Comparison of ENCODE assay signal across 8 mouse cellular contexts in the genomic region with DNA sequence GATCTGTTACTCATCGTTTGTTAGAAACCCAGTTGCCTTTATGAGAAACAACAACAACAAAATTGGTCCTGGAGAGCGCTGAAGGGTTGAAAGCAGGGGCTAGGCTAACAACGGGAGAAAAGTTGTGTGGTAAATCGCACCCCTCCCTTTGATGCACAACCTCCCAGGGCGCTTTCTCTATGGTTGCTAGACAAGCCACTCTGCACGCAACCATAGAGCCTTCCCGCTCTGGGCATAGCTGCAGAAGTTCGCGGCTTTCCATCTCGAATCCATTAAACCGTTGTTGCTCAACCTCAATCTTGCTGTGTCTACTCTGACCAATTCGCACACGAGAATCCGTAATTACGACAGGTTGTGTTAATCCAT. TPM values are rescaled to one million over a fixed set of nuclear protein-coding genes. Genes with fewer than 3 reads are reported as not detected.
DNase-seq lines count a peak whose midpoint lies in the region; ATAC-seq lines count a peak whose summit lies in the region.

No protein-coding gene starts in this region.

- peaks cover 22% of the 10 kb centered on the region for H3K4me1 ChIP-seq in heart, embryonic 12.5 days (replicated peaks)
- H3K4me1 ChIP-seq in forebrain, embryonic 10.5 days: peaks cover 21% of the 10 kb centered on the region
- peaks cover 15% of the 10 kb centered on the region for H3K4me1 ChIP-seq in lung, embryonic 16.5 days (replicated peaks; ENCODE audit: control insufficient read depth, insufficient read depth, low read length)

- H3K27me3 ChIP-seq in heart, embryonic 12.5 days (replicated peaks): no peaks in the 10 kb centered on the region
- H3K27me3 ChIP-seq in forebrain, embryonic 10.5 days (ENCODE audit: poor library complexity, severe bottlenecking): no peaks in the 10 kb centered on the region
- H3K27me3 ChIP-seq in lung, embryonic 16.5 days (ENCODE audit: control insufficient read depth, insufficient read depth, low read depth, low read length): no peaks in the 10 kb centered on the region

- H3K4me3 ChIP-seq in heart, embryonic 12.5 days: peak overlapping the region; percentile 79
- peak overlapping the region; percentile 99 for H3K4me3 ChIP-seq in forebrain, embryonic 10.5 days
- peak overlapping the region; percentile 94 for H3K4me3 ChIP-seq in lung, embryonic 16.5 days (ENCODE audit: low read length)

- WGBS in heart, embryonic 12.5 days: 0% methylated on average over 15 of the region's 15 CpGs
- WGBS in forebrain, embryonic 10.5 days: under 1% methylated on average over 15 of the region's 15 CpGs
- 0% methylated on average over 15 of the region's 15 CpGs for WGBS in lung, embryonic 16.5 days

- peak overlapping the region; percentile 94 for H3K27ac ChIP-seq in heart, embryonic 12.5 days (ENCODE audit: poor library complexity, severe bottlenecking)
- H3K27ac ChIP-seq in forebrain, embryonic 10.5 days: peak overlapping the region; percentile 99
- H3K27ac ChIP-seq in lung, embryonic 16.5 days (ENCODE audit: low read length): peak overlapping the region; percentile 94

- ATAC-seq in heart, embryonic 12.5 days (ENCODE audit: insufficient number of reproducible peaks, low FRiP score): peak; percentile 29
- peak; percentile 34 for ATAC-seq in activated CD4-positive, CD25-positive, alpha-beta regulatory T cell, adult 4 months
- peak; percentile 33 for ATAC-seq in inflammation-experienced regulatory T-cells, adult 6 months
- peak; percentile 41 for ATAC-seq in lung, embryonic 16.5 days (ENCODE audit: low read depth)

- H3K4me2 ChIP-seq in heart, embryonic 12.5 days: peak overlapping the region; percentile 88
- H3K4me2 ChIP-seq in lung, embryonic 16.5 days (ENCODE audit: low read depth, low read length): peak overlapping the region; percentile 93

- peak overlapping the region; percentile 66 for H3K9ac ChIP-seq in heart, embryonic 12.5 days
- peak overlapping the region; percentile 64 for H3K9ac ChIP-seq in lung, embryonic 16.5 days (ENCODE audit: low read length)

- H3K9me3 ChIP-seq in heart, embryonic 12.5 days (replicated peaks): no peaks in the 10 kb centered on the region
- H3K9me3 ChIP-seq in forebrain, embryonic 10.5 days: no peaks in the 10 kb centered on the region
- no peaks in the 10 kb centered on the region for H3K9me3 ChIP-seq in lung, embryonic 16.5 days (ENCODE audit: control insufficient read depth, low read length)

- no peak for DNase-seq in heart, adult 18-20 months
- peak; percentile 75 for DNase-seq in forebrain, embryonic 10.5 days (ENCODE audit: extremely low spot score, low spot score)
- peak; percentile 34 for DNase-seq in ovary, postnatal 10 days (ENCODE audit: low spot score)
- DNase-seq in c-Kit-positive CD71-positive TER-119-positive erythroid progenitor cells, embryonic 14.5 days (ENCODE audit: low spot score): no peak

- H3K36me3 ChIP-seq in heart, embryonic 12.5 days: peaks cover 29% of the 10 kb centered on the region
- peaks cover 32% of the 10 kb centered on the region for H3K36me3 ChIP-seq in forebrain, embryonic 10.5 days (replicated peaks)
- peaks cover 6% of the 10 kb centered on the region for H3K36me3 ChIP-seq in lung, embryonic 16.5 days (ENCODE audit: control insufficient read depth, insufficient read depth, low read length)

RNA-seq across cellular contexts. Expression of a gene that starts 0.9 kb away (rescaled TPM):
- 57.0 and 60.9 TPM in 2 replicates for polyA plus RNA-seq in heart, embryonic 12.5 days (2016; fragmentation: Nextera tagmentation; extraction: Ambion mirVana)
- 10 to 100 TPM; 70.7 to 71.3 TPM for total RNA-seq in heart, adult 18-20 months (2021)
- polyA plus RNA-seq in activated CD4-positive, CD25-positive, alpha-beta regulatory T cell, adult 4 months (2017; shearing (Covaris generic)): 10 to 100 TPM; 47.1 to 58.0 TPM
- 59.2 and 60.5 TPM in 2 replicates for polyA plus RNA-seq in forebrain, embryonic 10.5 days (2016; fragmentation: Nextera tagmentation; extraction: Ambion mirVana)
- polyA plus RNA-seq in inflammation-experienced regulatory T-cells, adult 6 months (2017; shearing (Covaris generic)): 10 to 100 TPM; 46.6 to 56.2 (median 54.7) TPM
- polyA plus RNA-seq in lung, embryonic 16.5 days (2015; fragmentation: Nextera tagmentation; extraction: Ambion mirVana): 47.9 and 55.8 TPM in 2 replicates

RNA-seq across cellular contexts. Expression of a gene that starts 33.1 kb away (rescaled TPM):
- 60.6 and 61.8 TPM in 2 replicates for polyA plus RNA-seq in heart, embryonic 12.5 days (2016; fragmentation: Nextera tagmentation; extraction: Ambion mirVana)
- 10 to 100 TPM; 52.0 to 57.2 TPM for total RNA-seq in heart, adult 18-20 months (2021)
- polyA plus RNA-seq in activated CD4-positive, CD25-positive, alpha-beta regulatory T cell, adult 4 months (2017; shearing (Covaris generic)): 10 to 100 TPM; 16.5 to 26.4 TPM
- 19.3 and 19.5 TPM in 2 replicates for polyA plus RNA-seq in forebrain, embryonic 10.5 days (2016; fragmentation: Nextera tagmentation; extraction: Ambion mirVana)
- polyA plus RNA-seq in inflammation-experienced regulatory T-cells, adult 6 months (2017; shearing (Covaris generic)): 10 to 100 TPM; 18.6 to 32.5 (median 25.5) TPM
- polyA plus RNA-seq in lung, embryonic 16.5 days (2015; fragmentation: Nextera tagmentation; extraction: Ambion mirVana): 53.6 and 55.1 TPM in 2 replicates

RNA-seq across cellular contexts. Expression of a gene that starts 36.6 kb away (rescaled TPM):
- polyA plus RNA-seq in heart, embryonic 12.5 days (2016; fragmentation: Nextera tagmentation; extraction: Ambion mirVana): 24.6 and 25.9 TPM in 2 replicates
- total RNA-seq in heart, adult 18-20 months (2021): 10 to 100 TPM; 55.0 to 56.6 TPM
- 10 to 100 TPM; 31.1 to 46.9 TPM for polyA plus RNA-seq in activated CD4-positive, CD25-positive, alpha-beta regulatory T cell, adult 4 months (2017; shearing (Covaris generic))
- polyA plus RNA-seq in forebrain, embryonic 10.5 days (2016; fragmentation: Nextera tagmentation; extraction: Ambion mirVana): 28.7 and 29.6 TPM in 2 replicates
- polyA plus RNA-seq in inflammation-experienced regulatory T-cells, adult 6 months (2017; shearing (Covaris generic)): 10 to 100 TPM; 41.2 to 45.8 (median 45.8) TPM
- 21.1 and 24.9 TPM in 2 replicates for polyA plus RNA-seq in lung, embryonic 16.5 days (2015; fragmentation: Nextera tagmentation; extraction: Ambion mirVana)

Comparison
In these comparisons a context has a peak if more than half of its experiments do, and no peak if none do; other contexts are left out.
1. DNase-seq: peak in forebrain, embryonic 10.5 days (single experiment) and ovary, postnatal 10 days (single experiment); none in heart, adult 18-20 months (0 of 2) and c-Kit-positive CD71-positive TER-119-positive erythroid progenitor cells, embryonic 14.5 days (single experiment).
2. Peak in every context shown above with its lines, with median percentiles within 50 percentile points of each other: ATAC-seq, H3K27ac ChIP-seq and H3K4me3 ChIP-seq.